Mouse (Mus musculus) gonadal fat pad, adult 2 months (tissue): ENCODE measurements around the gene Zzef1. TPM values are rescaled to one million over a fixed set of nuclear protein-coding genes. Genes with fewer than 3 reads are reported as not detected.
"Not testable (repeated sequence)": the region's sequence is repeated elsewhere in the genome, so short reads cannot be mapped to it uniquely, and the experiment has no call there.

ENCODE experiments used
- DNase-seq: peaks from one replicate; pipeline ENCODE4 v3.0.0-alpha.2; 2012; ENCODE audit warnings: low read depth
- polyA plus RNA-seq: library from polyadenylated mRNA; depleted of rRNA; stranded (reverse); fragments of >200 nt; gene quantifications from 2 replicates; pipeline ENCODE4 v1.2.3, GENCODE M21; 2012; rRNA removed

Gene Zzef1
- polyA plus RNA-seq = 19.5 and 19.7 TPM in 2 replicates

- peak; percentile 76 for DNase-seq
These were observed at the start of gene Zzef1, which contains the start of gene Cyb5d2 for GRCm38 (mm10) chr11:72795455-72796295. Gene Zzef1 (plus strand): TSS chr11:72796226. Gene Cyb5d2 (minus strand): TSS chr11:72796142.

DNA sequence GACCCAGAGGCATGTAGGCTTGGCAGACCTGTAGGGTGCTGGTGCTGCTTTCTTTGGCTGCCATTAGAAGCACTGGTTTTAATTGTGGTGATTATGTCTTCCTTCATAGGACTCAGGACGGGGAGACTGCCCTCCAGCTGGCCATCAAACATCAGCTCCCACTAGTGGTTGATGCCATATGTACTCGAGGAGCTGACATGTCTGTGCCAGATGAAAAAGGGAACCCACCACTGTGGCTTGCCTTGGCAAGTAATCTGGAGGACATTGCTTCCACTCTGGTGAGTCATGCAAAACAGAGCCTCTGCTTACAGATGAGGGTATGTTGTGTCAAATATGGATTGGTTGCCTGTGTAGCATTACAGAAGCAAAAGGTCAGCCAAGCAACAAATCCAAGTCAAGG is 44.1 kb upstream of the Zzef1 start:
- peak; percentile 10 for DNase-seq

DNA sequence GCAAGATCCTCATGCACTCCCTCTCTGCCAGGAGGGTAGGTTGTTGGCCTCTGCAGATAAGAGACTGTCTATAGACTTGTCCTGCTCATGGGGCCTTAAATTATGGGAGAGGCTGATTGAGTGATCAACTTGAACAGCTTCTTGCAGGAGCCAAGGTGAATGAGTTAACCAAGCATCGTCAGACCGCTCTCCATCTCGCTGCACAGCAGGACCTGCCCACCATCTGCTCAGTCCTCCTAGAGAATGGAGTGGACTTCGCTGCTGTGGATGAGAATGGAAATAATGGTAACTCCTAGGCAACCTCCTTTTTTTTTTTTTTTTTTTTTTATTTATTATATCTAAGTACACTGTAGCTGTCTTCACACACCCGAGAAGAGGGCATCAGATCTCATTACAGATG is 37.7 kb upstream of the Zzef1 start:
- DNase-seq = no peak

GRCm38 (mm10) chr11:72759581-72759980 is 36.4 kb upstream of the Zzef1 start:
- DNase-seq = no peak

DNA sequence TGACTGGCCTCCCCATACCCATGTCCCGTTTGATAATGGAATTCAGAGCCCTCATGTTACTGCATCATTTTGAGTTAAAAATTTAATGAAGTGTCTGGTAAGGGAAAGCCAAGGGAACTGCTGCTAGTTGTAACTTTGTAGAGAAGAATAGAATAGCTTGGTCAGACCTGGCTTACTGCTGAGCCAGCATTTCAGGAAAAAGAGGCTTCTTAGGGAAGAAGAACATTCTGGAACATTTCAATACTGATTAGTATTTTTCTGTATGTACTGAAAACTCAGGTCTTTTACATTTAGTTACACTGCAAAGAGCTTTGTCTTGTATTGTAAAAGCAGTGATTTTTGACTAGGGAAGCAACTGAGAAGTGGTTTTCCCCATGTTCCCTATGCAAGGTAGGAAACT is 35.2 kb upstream of the Zzef1 start:
- no peak for DNase-seq

- no peak for DNase-seq
These were observed 31.8 kb upstream of the Zzef1 start for GRCm38 (mm10) chr11:72764270-72764669.

- no peak for DNase-seq
These were observed 28.3 kb upstream of the Zzef1 start for GRCm38 (mm10) chr11:72767716-72768115.

- no peak for DNase-seq
These were observed 27.0 kb upstream of the Zzef1 start for GRCm38 (mm10) chr11:72769061-72769460.

DNA sequence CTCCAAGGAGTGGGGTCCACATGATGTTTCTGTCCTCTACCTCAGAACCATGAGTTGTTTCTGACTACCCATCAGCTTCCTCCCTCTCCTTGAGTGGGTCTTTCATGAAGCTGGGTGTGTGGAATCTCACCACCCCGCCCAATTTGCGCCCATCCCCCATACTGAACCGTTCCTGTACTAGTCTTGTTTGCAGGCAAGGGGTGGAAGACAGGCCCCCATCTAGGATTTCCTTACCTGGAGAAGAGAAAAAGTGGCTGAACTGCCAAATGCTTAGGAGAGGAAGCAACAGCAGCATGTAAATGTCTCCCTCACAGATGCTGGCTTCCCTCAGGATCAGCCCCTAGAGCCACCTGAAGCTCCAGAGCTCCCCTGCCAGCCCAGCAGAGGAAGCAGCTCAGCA is 25.7 kb upstream of the Zzef1 start:
- no peak for DNase-seq

- no peak for DNase-seq
These were observed 25.2 kb upstream of the Zzef1 start for GRCm38 (mm10) chr11:72770816-72771215.

- no peak for DNase-seq
These were observed 24.6 kb upstream of the Zzef1 start for GRCm38 (mm10) chr11:72771461-72771860.

- not testable (repeated sequence) for DNase-seq
These were observed 23.4 kb upstream of the Zzef1 start for GRCm38 (mm10) chr11:72772611-72773010.

DNA sequence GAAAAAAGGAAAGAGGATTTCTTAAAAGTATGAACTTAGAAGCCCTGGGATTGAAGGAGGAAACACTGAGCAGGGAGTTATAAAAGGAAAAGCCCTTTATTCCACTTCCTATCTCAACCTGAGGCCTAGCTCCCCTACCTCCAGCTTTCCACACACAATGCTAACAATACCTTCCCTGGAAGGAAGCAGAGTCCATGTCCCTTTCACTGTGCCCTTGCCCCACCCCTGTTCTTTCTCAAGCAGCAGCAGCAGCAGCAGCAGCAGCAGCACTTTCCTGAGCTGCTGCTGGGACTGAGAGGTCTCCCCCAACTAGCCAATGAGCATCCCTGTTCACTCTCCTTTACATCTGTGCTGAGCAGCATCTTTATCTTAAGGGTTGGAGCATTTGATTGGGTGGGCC is 17.1 kb upstream of the Zzef1 start:
- DNase-seq = no peak

DNA sequence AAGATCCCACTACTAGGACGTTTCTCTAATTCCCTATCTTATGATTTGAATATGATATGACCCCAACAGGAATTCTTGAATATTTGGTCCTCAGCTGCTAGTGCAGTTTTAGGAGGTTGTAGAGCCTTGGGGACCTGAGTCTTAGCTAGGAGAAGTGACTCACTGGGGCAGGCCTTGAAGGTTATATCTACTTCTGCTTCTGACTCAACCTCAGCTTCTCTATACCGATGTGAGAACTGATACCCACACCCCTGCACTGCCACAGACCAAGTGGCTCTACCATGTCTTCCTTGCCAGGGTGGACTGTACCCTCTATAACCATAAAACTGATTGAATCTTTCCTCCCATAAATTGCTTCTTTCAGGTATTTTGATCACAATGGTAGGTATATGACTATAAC is 13.9 kb upstream of the Zzef1 start:
- no peak for DNase-seq

- DNase-seq = no peak
These were observed 13.5 kb upstream of the Zzef1 start for GRCm38 (mm10) chr11:72782503-72782902.

GRCm38 (mm10) chr11:72792033-72792432 is 4.0 kb upstream of the Zzef1 start:
- DNase-seq = no peak

GRCm38 (mm10) chr11:72795149-72795454 is 924 bp upstream of the Zzef1 start:
- DNase-seq = no peak

- DNase-seq = no peak
These were observed 266 bp downstream of the Zzef1 start for GRCm38 (mm10) chr11:72796296-72796687.

DNA sequence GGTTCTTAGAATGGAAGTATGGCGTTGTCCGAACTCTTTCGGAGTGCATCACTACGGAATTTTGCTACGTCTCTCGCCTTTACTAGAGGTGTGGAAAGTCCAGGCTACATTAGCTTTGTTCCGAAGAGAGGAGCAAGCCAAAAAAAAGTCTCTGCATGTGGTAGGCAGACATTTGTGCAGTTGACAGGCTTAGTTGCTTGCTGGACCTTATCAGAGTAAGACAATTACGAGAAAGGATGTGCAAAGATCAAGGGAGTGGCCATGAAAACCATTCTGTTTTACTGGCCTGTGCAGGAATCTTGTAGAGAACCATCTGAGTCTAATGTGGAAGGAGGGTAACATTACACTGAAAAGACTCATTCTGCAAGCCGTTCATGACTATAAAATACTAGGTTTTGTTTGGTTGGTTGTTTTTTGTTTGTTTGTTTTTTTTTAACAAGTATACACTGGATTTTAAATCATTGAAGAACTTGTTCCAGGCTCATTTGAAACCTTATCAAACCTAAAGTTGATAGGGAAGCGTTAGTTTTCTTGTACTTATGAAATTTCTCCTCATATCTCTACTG is 830 bp downstream of the Zzef1 start:
- DNase-seq = no peak

DNA sequence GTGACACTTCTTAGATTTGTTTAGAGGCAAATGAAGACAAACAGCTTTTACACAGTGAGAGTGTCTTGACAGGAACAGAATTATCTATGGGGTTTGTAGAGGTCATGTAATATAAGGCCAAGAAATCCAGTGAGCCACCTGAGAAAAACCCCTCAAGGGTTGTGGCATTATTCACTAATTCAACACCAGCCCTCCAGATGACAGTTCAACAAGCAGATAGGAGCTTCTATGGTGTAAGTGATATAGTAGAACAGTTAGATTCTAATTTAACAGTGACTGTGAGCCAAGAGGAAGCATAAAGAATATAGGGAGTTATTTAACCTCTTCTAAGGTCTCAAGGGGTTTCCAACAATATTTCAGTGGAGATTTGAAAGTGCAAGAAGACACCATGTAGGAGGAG is 2.1 kb downstream of the Zzef1 start:
- DNase-seq = no peak

GRCm38 (mm10) chr11:72801182-72801581 is 5.2 kb downstream of the Zzef1 start:
- no peak for DNase-seq

GRCm38 (mm10) chr11:72803038-72803437 is 7.0 kb downstream of the Zzef1 start:
- no peak for DNase-seq

DNA sequence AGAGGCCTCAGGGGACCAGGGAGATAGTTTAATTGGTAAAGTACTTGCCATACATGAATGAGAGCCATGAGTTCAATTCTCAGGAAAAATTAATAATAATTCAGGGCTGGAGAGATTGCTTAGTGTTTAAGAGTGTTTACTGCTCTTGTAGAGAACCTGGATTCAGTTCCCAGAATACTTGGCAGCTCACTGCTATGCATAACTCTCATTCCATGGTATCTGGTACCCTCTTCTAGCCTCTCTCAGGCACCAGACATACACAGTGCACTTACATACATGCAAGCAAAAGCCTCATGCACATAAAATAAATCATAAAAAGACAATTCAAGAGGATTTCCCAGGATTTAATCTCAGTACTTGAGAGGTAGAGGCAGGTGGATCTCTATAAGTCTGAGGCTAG is 8.6 kb downstream of the Zzef1 start:
- DNase-seq = no peak

- no peak for DNase-seq
These were observed 9.2 kb downstream of the Zzef1 start for GRCm38 (mm10) chr11:72805232-72805631.
